Mouse (Mus musculus): ENCODE measurements at regions not wholly inside any gene's neighbourhood (a gene's known extent, or its start where the extent isn't known, plus 50 kb on each side); places are given as distances from the start of the nearest gene placed in this dataset.

- H3ac ChIP-seq (ENCODE audit: control insufficient read depth, insufficient read length): no peak overlapping the region
- no peaks in the 10 kb centered on the region for H3K27me3 ChIP-seq (ENCODE audit: control insufficient read depth, insufficient read depth, insufficient read length)
- H3K36me3 ChIP-seq (ENCODE audit: control insufficient read depth, insufficient read depth): no peaks in the 10 kb centered on the region
- no peak overlapping the region for H3K4me2 ChIP-seq (ENCODE audit: low read depth)
- no peak overlapping the region for H3K4me3 ChIP-seq
- TF ChIP-seq TCF3 (IDR thresholded peaks at IDR 0.05; ENCODE audit: insufficient read length, low read depth) (no peak), CEBPB (IDR thresholded peaks at IDR 0.05; ENCODE audit: insufficient read depth, poor library complexity, severe bottlenecking) (no peak), MYOD1 (IDR thresholded peaks at IDR 0.05; ENCODE audit: control insufficient read depth in 1 of 3, insufficient read length in 2 of 3, low read depth in 2 of 3) (no peak), POLR2A (IDR thresholded peaks at IDR 0.05; ENCODE audit: insufficient read length, low read depth) (no peak), POLR2AphosphoS2 (IDR thresholded peaks at IDR 0.05; ENCODE audit: insufficient read length, low read depth) (no peak), MAX (IDR thresholded peaks at IDR 0.05; ENCODE audit: low read depth) (no peak), MYOG (IDR thresholded peaks at IDR 0.05; ENCODE audit: control insufficient read depth in 1 of 3, insufficient read depth in 1 of 3, insufficient read length in 2 of 3, low read depth in 2 of 3) (no peak), USF1 (IDR thresholded peaks at IDR 0.05; ENCODE audit: low read depth) (no peak)
- no peaks in the 10 kb centered on the region for H3K79me2 ChIP-seq (ENCODE audit: control insufficient read depth, insufficient read depth)
Observed at GRCm38 (mm10) chr4:54533846-54534245, 411.0 kb upstream of the Zfp462 start.

GRCm38 (mm10) chr4:54552864-54553618, 391.8 kb upstream of the Zfp462 start:
- TF ChIP-seq POLR2AphosphoS2 (IDR thresholded peaks at IDR 0.05; ENCODE audit: insufficient read length, low read depth) (no peak), MYOG (IDR thresholded peaks at IDR 0.05; ENCODE audit: control insufficient read depth in 1 of 3, insufficient read depth in 1 of 3, insufficient read length in 2 of 3, low read depth in 2 of 3) (no peak), MYOD1 (IDR thresholded peaks at IDR 0.05; ENCODE audit: control insufficient read depth in 1 of 3, insufficient read length in 2 of 3, low read depth in 2 of 3) (no peak), REST (IDR thresholded peaks at IDR 0.05; ENCODE audit: insufficient read depth, insufficient read length) (no peak), USF1 (IDR thresholded peaks at IDR 0.05; ENCODE audit: low read depth) (no peak), SRF (IDR thresholded peaks at IDR 0.05; ENCODE audit: control insufficient read depth, insufficient read length, low read depth) (no peak), POLR2A (IDR thresholded peaks at IDR 0.05; ENCODE audit: insufficient read length, low read depth) (no peak), TCF3 (IDR thresholded peaks at IDR 0.05; ENCODE audit: insufficient read length, low read depth) (no peak), E2F4 (IDR thresholded peaks at IDR 0.05; ENCODE audit: insufficient read depth) (no peak), CEBPB (IDR thresholded peaks at IDR 0.05; ENCODE audit: insufficient read depth, poor library complexity, severe bottlenecking) (no peak)
- Histone ChIP-seq H3K79me2 (ENCODE audit: control insufficient read depth, insufficient read depth) (no peaks in the 10 kb centered on the region), H3K4me3 (no peak overlapping the region), H3K27me3 (ENCODE audit: control insufficient read depth, insufficient read depth, insufficient read length) (no peaks in the 10 kb centered on the region), H3K4me2 (ENCODE audit: low read depth) (no peak overlapping the region), H3K36me3 (ENCODE audit: control insufficient read depth, insufficient read depth) (no peaks in the 10 kb centered on the region), H3ac (ENCODE audit: control insufficient read depth, insufficient read length) (no peak overlapping the region)

GRCm38 (mm10) chr4:54563075-54563474, 381.8 kb upstream of the Zfp462 start:
- Histone ChIP-seq H3K4me3 (no peak overlapping the region), H3K4me2 (ENCODE audit: low read depth) (no peak overlapping the region), H3ac (ENCODE audit: control insufficient read depth, insufficient read length) (no peak overlapping the region), H3K79me2 (ENCODE audit: control insufficient read depth, insufficient read depth) (no peaks in the 10 kb centered on the region), H3K36me3 (ENCODE audit: control insufficient read depth, insufficient read depth) (no peaks in the 10 kb centered on the region), H3K27me3 (ENCODE audit: control insufficient read depth, insufficient read depth, insufficient read length) (no peaks in the 10 kb centered on the region)
- TF ChIP-seq POLR2A (IDR thresholded peaks at IDR 0.05; ENCODE audit: insufficient read length, low read depth): no peak
- no peak for TF ChIP-seq POLR2AphosphoS2 (IDR thresholded peaks at IDR 0.05; ENCODE audit: insufficient read length, low read depth)

- Histone ChIP-seq H3K4me2 (ENCODE audit: low read depth) (no peak overlapping the region), H3K4me3 (no peak overlapping the region), H3K36me3 (ENCODE audit: control insufficient read depth, insufficient read depth) (no peaks in the 10 kb centered on the region), H3K27me3 (ENCODE audit: control insufficient read depth, insufficient read depth, insufficient read length) (no peaks in the 10 kb centered on the region), H3K79me2 (ENCODE audit: control insufficient read depth, insufficient read depth) (no peaks in the 10 kb centered on the region), H3ac (ENCODE audit: control insufficient read depth, insufficient read length) (no peak overlapping the region)
- no peak for TF ChIP-seq POLR2AphosphoS2 (IDR thresholded peaks at IDR 0.05; ENCODE audit: insufficient read length, low read depth)
- TF ChIP-seq TCF3 (IDR thresholded peaks at IDR 0.05; ENCODE audit: insufficient read length, low read depth): no peak
- TF ChIP-seq USF1 (IDR thresholded peaks at IDR 0.05; ENCODE audit: low read depth): no peak
- no peak for TF ChIP-seq MAX (IDR thresholded peaks at IDR 0.05; ENCODE audit: low read depth)
- TF ChIP-seq POLR2A (IDR thresholded peaks at IDR 0.05; ENCODE audit: insufficient read length, low read depth): no peak
- no peak for TF ChIP-seq SRF (IDR thresholded peaks at IDR 0.05; ENCODE audit: control insufficient read depth, insufficient read length, low read depth)
- TF ChIP-seq TCF12 (IDR thresholded peaks at IDR 0.05; ENCODE audit: insufficient read depth, poor library complexity, severe bottlenecking): no peak
- TF ChIP-seq MYOD1 (IDR thresholded peaks at IDR 0.05; ENCODE audit: control insufficient read depth in 1 of 3, insufficient read length in 2 of 3, low read depth in 2 of 3): no peak
- no peak for TF ChIP-seq E2F4 (IDR thresholded peaks at IDR 0.05; ENCODE audit: insufficient read depth)
- no peak for TF ChIP-seq REST (IDR thresholded peaks at IDR 0.05; ENCODE audit: insufficient read depth, insufficient read length)
- TF ChIP-seq CEBPB (IDR thresholded peaks at IDR 0.05; ENCODE audit: insufficient read depth, poor library complexity, severe bottlenecking): no peak
- no peak for TF ChIP-seq MYOG (IDR thresholded peaks at IDR 0.05; ENCODE audit: control insufficient read depth in 1 of 3, insufficient read depth in 1 of 3, insufficient read length in 2 of 3, low read depth in 2 of 3)
Observed at GRCm38 (mm10) chr4:54573185-54573584, 371.7 kb upstream of the Zfp462 start.

GRCm38 (mm10) chr4:54587197-54587596, 357.7 kb upstream of the Zfp462 start:
- H3K4me2 ChIP-seq (ENCODE audit: low read depth): no peak overlapping the region
- H3K4me3 ChIP-seq: no peak overlapping the region
- H3K27me3 ChIP-seq (ENCODE audit: control insufficient read depth, insufficient read depth, insufficient read length): no peaks in the 10 kb centered on the region
- H3ac ChIP-seq (ENCODE audit: control insufficient read depth, insufficient read length): no peak overlapping the region
- no peaks in the 10 kb centered on the region for H3K79me2 ChIP-seq (ENCODE audit: control insufficient read depth, insufficient read depth)
- TF ChIP-seq MYOD1 (IDR thresholded peaks at IDR 0.05; ENCODE audit: control insufficient read depth in 1 of 3, insufficient read length in 2 of 3, low read depth in 2 of 3): no peak
- TF ChIP-seq POLR2A (IDR thresholded peaks at IDR 0.05; ENCODE audit: insufficient read length, low read depth): no peak
- TF ChIP-seq MAX (IDR thresholded peaks at IDR 0.05; ENCODE audit: low read depth): no peak
- TF ChIP-seq TCF12 (IDR thresholded peaks at IDR 0.05; ENCODE audit: insufficient read depth, poor library complexity, severe bottlenecking): no peak
- H3K36me3 ChIP-seq (ENCODE audit: control insufficient read depth, insufficient read depth): no peaks in the 10 kb centered on the region
